Mouse (Mus musculus) lung, embryonic 14.5 days (tissue): ENCODE measurements around the gene Cacna1c. TPM values are rescaled to one million over a fixed set of nuclear protein-coding genes. Genes with fewer than 3 reads are reported as not detected.

ENCODE experiments used
- ATAC-seq: fragments of 200-750 bp; cut with Nextera tagmentation; 2 replicates; pipeline ENCODE4 v1.8.0; 2017; ENCODE audit warnings: mild to moderate bottlenecking, moderate TSS enrichment, moderate library complexity; ENCODE audit not compliant: insufficient read depth
- DNase-seq: peaks from one replicate; pipeline ENCODE4 v3.0.0-alpha.2; 2015
- H3K27ac ChIP-seq: fragments of 300-500 bp; sonication (generic); 2 replicates; pipeline ENCODE4 v1.5.1; 2014; ENCODE audit warnings: low read depth, mild to moderate bottlenecking, moderate library complexity
- H3K27me3 ChIP-seq: fragments of 300-500 bp; sonication (generic); 2 replicates; pipeline ENCODE4 v1.6.1; 2014; ENCODE audit warnings: low read length, control low read depth; ENCODE audit not compliant: insufficient read depth
- H3K36me3 ChIP-seq: fragments of 300-500 bp; sonication (generic); 2 replicates; pipeline ENCODE4 v1.6.1; 2014; ENCODE audit warnings: control low read depth; ENCODE audit not compliant: insufficient read depth
- H3K4me1 ChIP-seq: fragments of 300-500 bp; sonication (generic); 2 replicates; pipeline ENCODE4 v1.6.1; 2014; ENCODE audit warnings: antibody characterized with exemption, control low read depth; ENCODE audit not compliant: insufficient read depth
- H3K4me2 ChIP-seq: fragments of 300-500 bp; sonication (generic); 2 replicates; pipeline ENCODE4 v1.6.1; 2014; ENCODE audit warnings: mild to moderate bottlenecking
- H3K4me3 ChIP-seq: fragments of 300-500 bp; sonication (generic); 2 replicates; pipeline ENCODE4 v1.5.1; 2014; ENCODE audit warnings: low read depth, low read length
- H3K9ac ChIP-seq: fragments of 300-500 bp; sonication (generic); 2 replicates; pipeline ENCODE4 v1.6.1; 2014
- H3K9me3 ChIP-seq: fragments of 300-500 bp; sonication (generic); 2 replicates; pipeline ENCODE4 v1.6.1; 2016; ENCODE audit warnings: low read depth, low read length, control low read depth
- CTCF ChIP-seq: IDR thresholded peaks from 2 replicates; pipeline ENCODE4 v1.5.1; 2016; ENCODE audit warnings: antibody characterized with exemption, low read depth
- WGBS: fragments of 180-500 bp; shearing (Covaris S2); extraction: QIAGEN DNeasy Blood & Tissue Kit; methylation state at CpG from one replicate; pipeline ENCODE4 v1.1.7; 2014; 5-methylcytosine and 5-hydroxymethylcytosine counted together
- polyA plus RNA-seq: library from polyadenylated mRNA; unstranded; fragments of >200 nt; fragmentation: Nextera tagmentation; extraction: Ambion mirVana; gene quantifications from 2 replicates; pipeline ENCODE4 v1.2.1, GENCODE M21; 2014

Gene Cacna1c
- polyA plus RNA-seq, 1 experiment from 2014 or later, result 10.6 TPM

GRCm38 (mm10) chr6:119139561-119139960 lies 56.7 kb downstream of the Cacna1c start:
- peak; percentile 47; the same call in 1 of the 2 replicates for ATAC-seq
- no peaks in the 10 kb centered on the region for H3K36me3 ChIP-seq
- WGBS, result 5% methylated on average over 7 of the region's 7 CpGs

GRCm38 (mm10) chr6:119137768-119138167 lies 58.5 kb downstream of the Cacna1c start:
- Histone ChIP-seq H3K4me3 (no peak overlapping the region), H3K36me3 (no peaks in the 10 kb centered on the region), H3K27ac (no peak overlapping the region), H3K4me1 (no peaks in the 10 kb centered on the region), H3K27me3 (no peaks in the 10 kb centered on the region), H3K9me3 (no peaks in the 10 kb centered on the region), H3K9ac (no peak overlapping the region), H3K4me2 (no peak overlapping the region)
- DNase-seq, result peak; percentile 30
- TF ChIP-seq CTCF, result no peak
- no peak for ATAC-seq
- 66% methylated on average over 10 of the region's 10 CpGs for WGBS

More at GRCm38 (mm10) chr6:119139561-119139960, 56.7 kb downstream of the Cacna1c start:
- Histone ChIP-seq H3K9me3 (no peaks in the 10 kb centered on the region), H3K27ac (no peak overlapping the region), H3K9ac (no peak overlapping the region), H3K4me3 (no peak overlapping the region), H3K4me2 (no peak overlapping the region), H3K27me3 (no peaks in the 10 kb centered on the region), H3K4me1 (no peaks in the 10 kb centered on the region)
- DNase-seq, result peak; percentile 48
- no peak for TF ChIP-seq CTCF

DNA sequence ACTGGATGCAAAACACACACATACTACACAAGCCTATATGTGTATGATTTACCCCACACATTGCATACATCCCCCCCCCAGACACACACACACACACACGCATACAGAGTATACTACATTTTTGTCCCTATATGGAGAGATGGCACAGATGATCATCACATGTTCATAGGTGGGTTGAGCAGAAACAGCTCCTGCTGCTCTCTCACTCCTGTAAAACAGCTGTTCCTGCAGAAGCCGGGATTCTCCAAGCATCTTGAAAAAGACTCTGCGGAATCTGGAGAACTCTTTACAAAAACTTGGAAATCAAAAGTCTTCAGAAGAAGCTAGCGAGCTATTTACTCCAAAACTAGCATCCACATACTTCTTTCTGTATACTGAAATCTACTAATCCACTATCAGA lies 63.4 kb downstream of the Cacna1c start:
- DNase-seq (no peak), ATAC-seq (no peak)
- 86% methylated on average over 4 of the region's 4 CpGs for WGBS
- no peaks in the 10 kb centered on the region for H3K4me1 ChIP-seq
- no peak for TF ChIP-seq CTCF
- no peaks in the 10 kb centered on the region for H3K36me3 ChIP-seq
- H3K4me2 ChIP-seq, result no peak overlapping the region
- no peak overlapping the region for H3K27ac ChIP-seq
- H3K4me3 ChIP-seq, result no peak overlapping the region
- H3K9me3 ChIP-seq, result no peaks in the 10 kb centered on the region
- no peak overlapping the region for H3K9ac ChIP-seq
- H3K27me3 ChIP-seq, result no peaks in the 10 kb centered on the region

- DNase-seq, result no peak
- H3K9ac ChIP-seq, result no peak overlapping the region
- H3K4me1 ChIP-seq, result no peaks in the 10 kb centered on the region
- no peaks in the 10 kb centered on the region for H3K27me3 ChIP-seq
- H3K36me3 ChIP-seq, result no peaks in the 10 kb centered on the region
- H3K4me2 ChIP-seq, result no peak overlapping the region
- H3K4me3 ChIP-seq, result no peak overlapping the region
- TF ChIP-seq CTCF, result no peak
- 79% methylated on average over 8 of the region's 8 CpGs for WGBS
- no peak overlapping the region for H3K27ac ChIP-seq
- ATAC-seq, result no peak
- no peaks in the 10 kb centered on the region for H3K9me3 ChIP-seq
Observed at GRCm38 (mm10) chr6:119132111-119132735, 64.0 kb downstream of the Cacna1c start.

GRCm38 (mm10) chr6:119129664-119130063 lies 66.6 kb downstream of the Cacna1c start:
- Histone ChIP-seq H3K9ac (no peak overlapping the region), H3K4me2 (no peak overlapping the region), H3K9me3 (no peaks in the 10 kb centered on the region), H3K27ac (no peak overlapping the region), H3K4me1 (no peaks in the 10 kb centered on the region), H3K4me3 (no peak overlapping the region), H3K36me3 (no peaks in the 10 kb centered on the region), H3K27me3 (no peaks in the 10 kb centered on the region)
- ATAC-seq (no peak), DNase-seq (peak; percentile 58)
- WGBS, result 69% methylated on average over 5 of the region's 5 CpGs
- peak; percentile 67 for TF ChIP-seq CTCF

GRCm38 (mm10) chr6:119128521-119128920 lies 67.7 kb downstream of the Cacna1c start:
- no peak for TF ChIP-seq CTCF

DNA sequence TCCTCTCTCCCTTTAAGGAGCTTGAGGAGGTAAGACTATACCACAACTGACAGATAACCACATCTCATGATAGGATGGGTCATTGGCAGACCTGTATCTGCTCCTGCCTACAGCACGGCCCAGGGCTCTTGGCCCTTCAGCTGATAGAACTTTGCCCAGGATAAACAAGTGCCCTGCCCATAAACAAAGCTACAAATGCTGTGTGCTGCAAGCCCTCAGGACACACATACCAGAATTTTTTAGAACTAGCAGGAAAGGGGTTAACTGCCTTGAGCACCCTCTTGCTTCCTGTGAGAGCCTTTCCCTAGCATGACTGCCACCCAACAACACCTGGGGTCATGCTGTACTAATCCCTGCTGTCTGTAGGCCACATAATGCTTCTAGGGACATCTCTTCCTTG lies 68.1 kb downstream of the Cacna1c start:
- DNase-seq, result no peak
- no peaks in the 10 kb centered on the region for H3K27me3 ChIP-seq
- no peak for TF ChIP-seq CTCF

More at GRCm38 (mm10) chr6:119128521-119128920, 67.7 kb downstream of the Cacna1c start:
- Histone ChIP-seq H3K27me3 (no peaks in the 10 kb centered on the region), H3K36me3 (no peaks in the 10 kb centered on the region), H3K4me1 (no peaks in the 10 kb centered on the region), H3K9me3 (no peaks in the 10 kb centered on the region), H3K9ac (no peak overlapping the region), H3K4me2 (no peak overlapping the region), H3K27ac (no peak overlapping the region), H3K4me3 (no peak overlapping the region)
- no peak for ATAC-seq
- WGBS, result 89% methylated on average over 8 of the region's 8 CpGs
- no peak for DNase-seq

GRCm38 (mm10) chr6:119126991-119127390 lies 69.2 kb downstream of the Cacna1c start:
- Histone ChIP-seq H3K9me3 (no peaks in the 10 kb centered on the region), H3K9ac (no peak overlapping the region), H3K36me3 (no peaks in the 10 kb centered on the region), H3K4me3 (no peak overlapping the region), H3K4me2 (no peak overlapping the region), H3K4me1 (no peaks in the 10 kb centered on the region), H3K27ac (no peak overlapping the region), H3K27me3 (no peaks in the 10 kb centered on the region)
- DNase-seq (no peak), ATAC-seq (no peak)
- TF ChIP-seq CTCF, result no peak
- 73% methylated on average over 3 of the region's 3 CpGs for WGBS

More for the DNA sequence above, 68.1 kb downstream of the Cacna1c start:
- H3K36me3 ChIP-seq, result no peaks in the 10 kb centered on the region
- ATAC-seq, result no peak
- no peak overlapping the region for H3K9ac ChIP-seq
- H3K4me1 ChIP-seq, result no peaks in the 10 kb centered on the region
- no peaks in the 10 kb centered on the region for H3K9me3 ChIP-seq
- 90% methylated on average over 1 of the region's 1 CpGs for WGBS
- H3K27ac ChIP-seq, result no peak overlapping the region
- no peak overlapping the region for H3K4me3 ChIP-seq
- no peak overlapping the region for H3K4me2 ChIP-seq
